Mouse (Mus musculus) hindbrain, postnatal 0 days (tissue): ENCODE results near the gene Gm4779. TPM values are rescaled to one million over a fixed set of nuclear protein-coding genes. Genes with fewer than 3 reads are reported as not detected.
A peak's percentile ranks its signal among the peaks of the same experiment; 100 is the strongest.

ENCODE experiments used
- ATAC-seq: fragments of 200-750 bp; cut with Nextera tagmentation; 2 replicates; pipeline ENCODE4 v1.8.0; 2017; ENCODE audit warnings: mild to moderate bottlenecking, moderate TSS enrichment, moderate library complexity
- DNase-seq: peaks from one replicate; pipeline ENCODE4 v3.0.0-alpha.2; 2015; ENCODE audit warnings: low spot score
- H3K27ac ChIP-seq: fragments of 300-500 bp; sonication (generic); 2 replicates; pipeline ENCODE4 v1.5.1; 2014; ENCODE audit warnings: mild to moderate bottlenecking
- H3K27me3 ChIP-seq: fragments of 300-500 bp; sonication (generic); 2 replicates; pipeline ENCODE4 v1.6.1; 2014; ENCODE audit warnings: low read length, mixed read lengths; ENCODE audit not compliant: insufficient read depth
- H3K36me3 ChIP-seq: fragments of 300-500 bp; sonication (generic); 2 replicates; pipeline ENCODE4 v1.6.1; 2014; ENCODE audit warnings: low read length, mixed read lengths; ENCODE audit not compliant: insufficient read depth
- H3K4me1 ChIP-seq: fragments of 300-500 bp; sonication (generic); 2 replicates; pipeline ENCODE4 v1.6.1; 2014; ENCODE audit warnings: antibody characterized with exemption, low read length, mixed read lengths; ENCODE audit not compliant: insufficient read depth
- H3K4me2 ChIP-seq: fragments of 300-500 bp; sonication (generic); 2 replicates; pipeline ENCODE4 v1.6.1; 2014; ENCODE audit warnings: low read depth, mild to moderate bottlenecking, low read length, moderate library complexity, mixed read lengths
- H3K4me3 ChIP-seq: fragments of 300-500 bp; sonication (generic); 2 replicates; pipeline ENCODE4 v1.5.1; 2014; ENCODE audit warnings: low read length
- H3K9ac ChIP-seq: fragments of 300-500 bp; sonication (generic); replicated peaks from 2 replicates; pipeline ENCODE4 v1.6.1; 2014; ENCODE audit warnings: mild to moderate bottlenecking, low read length, moderate library complexity, mixed read lengths
- H3K9me3 ChIP-seq: fragments of 300-500 bp; sonication (generic); 2 replicates; pipeline ENCODE4 v1.6.1; 2016; ENCODE audit warnings: low read length, mixed read lengths
- CTCF ChIP-seq: IDR thresholded peaks from 2 replicates; pipeline ENCODE4 v1.5.1; 2016; ENCODE audit warnings: antibody characterized with exemption, control low read depth, low read depth
- WGBS: fragments of 180-500 bp; shearing (Covaris S2); extraction: QIAGEN DNeasy Blood & Tissue Kit; methylation state at CpG from one replicate; pipeline ENCODE4 v1.1.7; 2014; 5-methylcytosine and 5-hydroxymethylcytosine counted together
- polyA plus RNA-seq: library from polyadenylated mRNA; unstranded; fragments of >200 nt; fragmentation: Nextera tagmentation; extraction: Ambion mirVana; gene quantifications from 2 replicates; pipeline ENCODE4 v1.2.1, GENCODE M21; 2015
- total RNA-seq: library from RNA; depleted of rRNA; stranded (reverse); fragments of >200 nt; gene quantifications from 2 replicates; pipeline ENCODE4 v1.2.3, GENCODE M21; 2014; rRNA removed

Gm4779 gene
- total and polyA plus RNA-seq, 2 experiments from 2014 or later = 0.05 TPM; not detected in 1

DNA sequence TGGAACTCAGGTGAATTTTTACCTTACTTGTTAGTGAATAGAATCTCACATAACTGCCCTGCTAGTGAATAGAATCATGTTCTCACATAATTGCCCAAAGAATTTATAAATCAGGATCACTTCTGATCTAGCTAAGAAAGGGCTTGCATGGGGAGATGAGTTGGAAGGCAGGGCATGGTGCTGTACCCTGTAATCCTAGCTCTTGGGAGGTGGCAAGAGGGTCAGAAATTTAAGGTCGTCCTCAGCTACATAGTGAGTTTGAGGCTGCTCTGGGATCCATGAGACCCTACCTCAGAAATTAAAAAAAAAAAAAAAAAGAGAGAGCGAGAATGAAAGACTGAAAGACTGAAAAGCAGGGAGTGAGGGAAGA, 53.2 kb downstream of the Gm4779 start:
- H3K4me2 ChIP-seq = no peak overlapping the region
- no peaks in the 10 kb centered on the region for H3K36me3 ChIP-seq
- H3K27me3 ChIP-seq = no peaks in the 10 kb centered on the region
- no peaks in the 10 kb centered on the region for H3K9me3 ChIP-seq
- no peak for DNase-seq
- no peak overlapping the region for H3K9ac ChIP-seq
- no peak for ATAC-seq
- TF ChIP-seq CTCF = no peak
- no peaks in the 10 kb centered on the region for H3K4me1 ChIP-seq
- H3K27ac ChIP-seq = no peak overlapping the region
- no peak overlapping the region for H3K4me3 ChIP-seq
- WGBS = 72% methylated on average over 2 of the region's 2 CpGs

DNA sequence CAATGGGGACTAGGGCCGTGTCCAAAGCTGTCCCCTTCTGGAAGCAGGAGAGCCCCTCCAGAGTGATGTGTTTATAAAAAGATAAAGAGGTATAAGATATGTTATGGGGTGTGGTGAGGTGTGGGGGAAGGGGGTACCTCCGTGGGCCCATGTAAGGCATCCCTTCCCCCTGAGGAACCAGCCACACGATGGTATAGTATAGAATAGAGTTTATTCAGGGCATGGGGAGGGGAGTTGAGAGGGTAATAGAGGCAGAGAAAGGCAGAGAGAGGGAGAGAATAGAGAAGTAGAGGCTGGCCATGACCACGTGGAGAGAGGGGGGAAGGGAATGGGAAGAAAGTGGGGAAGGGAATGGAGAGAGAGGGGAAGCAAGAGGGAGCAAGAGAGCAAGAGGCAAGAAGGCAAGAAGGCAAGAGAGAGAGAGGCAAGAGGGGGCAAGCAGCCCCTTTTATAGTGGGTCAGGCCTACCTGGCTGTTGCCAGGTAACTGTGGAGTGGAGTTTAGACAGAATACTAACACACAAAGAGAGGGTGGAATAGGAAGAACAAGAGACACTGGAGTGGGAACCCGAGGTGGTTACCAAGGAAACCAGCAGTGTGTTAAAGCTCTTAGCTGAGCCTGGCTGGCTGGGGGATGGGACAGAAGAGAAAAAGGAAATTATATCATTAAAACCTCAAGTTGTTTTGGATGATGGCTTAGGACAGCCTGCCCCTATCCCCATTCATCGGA, 53.7 kb downstream of the Gm4779 start:
- TF ChIP-seq CTCF = no peak
- whole genome bisulfite sequencing = 50% methylated on average over 6 of the region's 6 CpGs
- Histone ChIP-seq H3K4me3 (no peak overlapping the region), H3K9me3 (no peaks in the 10 kb centered on the region), H3K36me3 (no peaks in the 10 kb centered on the region), H3K4me1 (no peaks in the 10 kb centered on the region), H3K27ac (no peak overlapping the region; the same call in 1 of the 2 replicates), H3K27me3 (no peaks in the 10 kb centered on the region), H3K4me2 (no peak overlapping the region), H3K9ac (no peak overlapping the region)
- ATAC-seq = peak; percentile 87
- peak; percentile 56 for DNase-seq

Other genes starting within 250 kb of the Gm4779 start
- 118 and 130 TPM in 2 replicates for gene Ogt, start 154.4 kb downstream of the Gm4779 start, total RNA-seq
- gene Ogt, start 154.4 kb downstream of the Gm4779 start, polyA plus RNA-seq = 88.6 and 99.7 TPM in 2 replicates
- gene Cxcr3, start 60.2 kb downstream of the Gm4779 start, total RNA-seq = 0.16 TPM in 1 of 2 replicates, not detected in the other
- gene Cxcr3, start 60.2 kb downstream of the Gm4779 start, polyA plus RNA-seq = 0.08 and 0.30 TPM in 2 replicates
- gene 8030474K03Rik, start 233 bp upstream of the Gm4779 start, total RNA-seq = 1.8 TPM in 1 of 2 replicates, not detected in the other
- gene 8030474K03Rik, start 233 bp upstream of the Gm4779 start, polyA plus RNA-seq = 0.10 TPM in 1 of 2 replicates, not detected in the other
- gene Nhsl2, start 55.0 kb upstream of the Gm4779 start, total RNA-seq = 32.5 and 38.7 TPM in 2 replicates
- gene Nhsl2, start 55.0 kb upstream of the Gm4779 start, polyA plus RNA-seq = 5.8 and 6.7 TPM in 2 replicates